Mouse (Mus musculus): ENCODE measurements around the gene Top1.

- no peak for TF ChIP-seq POLR2A (IDR thresholded peaks at IDR 0.05; ENCODE audit: insufficient read depth, low read length)
- TF ChIP-seq EP300 (IDR thresholded peaks at IDR 0.05; ENCODE audit: insufficient read depth, low read depth, low read length), result no peak
- TF ChIP-seq CTCF (IDR thresholded peaks at IDR 0.05; ENCODE audit: low read depth, low read length), result peak; percentile 92
These were observed 48.0 kb upstream of the Top1 start for GRCm38 (mm10) chr2:160597582-160598281.

Data from ES-Bruce4 (cell line).